Mouse (Mus musculus) activated CD4-positive, CD25-positive, alpha-beta regulatory T cell, adult 4 months (primary cell): Measurements from ENCODE around the gene Erich3. TPM values are rescaled to one million over a fixed set of nuclear protein-coding genes. Genes with fewer than 3 reads are reported as not detected.
"Not testable (repeated sequence)": the region's sequence is repeated elsewhere in the genome, so short reads cannot be mapped to it uniquely, and the experiment has no call there.

ENCODE experiments used
- ATAC-seq: one replicate; pipeline ENCODE4 v1.8.0; 2017
- polyA plus RNA-seq, 2 experiments: library from polyadenylated mRNA; unstranded; fragments of 100-300 nt; shearing (Covaris generic); gene quantifications; one replicate each; pipeline ENCODE4 v1.2.1; 2017

Gene Erich3
- polyA plus RNA-seq = not detected

DNA sequence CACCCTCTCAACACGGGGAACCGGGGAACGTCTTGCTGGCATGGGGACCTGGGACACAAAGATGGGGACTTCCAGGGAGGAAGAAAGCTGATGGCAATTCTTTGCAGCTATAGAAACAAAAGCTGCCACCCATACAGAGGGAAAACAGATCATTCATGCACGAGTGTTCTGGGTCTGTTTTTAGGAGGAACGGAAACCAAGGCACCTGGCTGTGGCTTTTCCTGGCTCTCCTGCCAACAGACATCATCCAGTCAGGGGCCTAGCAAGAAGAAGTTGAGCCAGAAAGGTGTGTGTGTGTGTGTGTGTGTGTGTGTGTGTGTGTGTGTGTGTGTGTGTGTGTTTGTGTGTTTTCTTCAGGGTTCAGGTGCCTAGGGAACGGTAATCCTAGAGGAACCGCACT, at the start of gene Erich3:
TSS of gene Erich3 (plus strand) at position 315 of the 400 bp plus-strand sequence.
- no peak for ATAC-seq

DNA sequence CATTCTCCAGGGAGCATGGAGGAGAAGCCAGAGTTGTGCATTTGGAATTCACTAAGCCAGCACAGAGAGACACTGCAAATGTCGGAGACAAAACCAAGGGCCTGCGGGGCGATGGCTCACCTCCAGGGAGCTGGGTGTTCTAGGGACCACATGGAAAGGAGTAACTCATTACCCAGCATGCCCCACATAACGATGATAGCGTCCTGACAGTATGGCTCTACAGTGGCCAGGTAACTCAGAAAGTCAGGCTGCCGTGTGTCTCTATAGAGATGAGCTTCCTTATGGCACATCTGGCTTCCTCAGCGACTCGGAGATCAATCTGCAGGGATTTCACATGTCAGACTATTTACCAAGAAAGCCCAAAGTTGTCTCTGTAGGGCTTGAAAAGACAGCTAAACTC, 48.9 kb upstream of the Erich3 start:
- no peak for ATAC-seq

DNA sequence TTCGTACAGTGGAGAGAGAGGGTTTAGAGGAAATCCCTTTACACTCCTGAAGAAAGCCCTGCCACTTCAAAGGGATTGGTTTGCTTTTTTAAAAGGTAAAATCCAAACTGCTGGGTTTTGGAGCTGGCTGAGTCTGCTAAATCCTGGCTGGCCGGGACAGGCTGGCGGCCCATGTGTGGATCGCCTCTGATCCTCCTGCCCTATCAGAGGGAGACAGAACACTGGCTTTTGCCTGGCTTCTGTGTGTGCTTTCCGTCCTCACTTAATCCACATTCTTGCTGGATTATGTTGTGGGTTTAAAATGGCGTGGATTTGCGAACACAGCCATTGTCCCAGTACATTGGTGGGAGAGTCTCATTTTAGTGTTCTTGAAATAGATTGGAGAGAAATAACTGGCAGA, 48.4 kb upstream of the Erich3 start:
- no peak for ATAC-seq

DNA sequence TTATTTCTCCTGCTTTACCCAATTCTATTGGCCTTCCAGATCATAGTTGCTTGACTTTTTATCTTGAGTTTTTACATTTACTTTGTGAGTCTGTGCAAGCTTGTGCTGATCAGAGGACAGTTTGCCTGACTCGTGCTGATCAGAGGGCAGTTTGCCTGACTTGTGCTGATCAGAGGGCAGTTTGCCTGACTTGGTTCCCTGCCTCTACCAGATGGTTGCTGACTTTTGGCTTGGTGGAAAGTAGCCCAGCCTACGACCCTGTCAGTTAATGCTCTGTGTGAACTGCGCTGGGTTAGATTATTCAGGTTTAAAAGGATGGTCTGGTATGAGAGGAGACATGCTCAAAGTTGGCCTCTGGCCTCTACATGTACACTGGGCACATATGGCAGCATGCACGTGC, 47.6 kb upstream of the Erich3 start:
- ATAC-seq = no peak

DNA sequence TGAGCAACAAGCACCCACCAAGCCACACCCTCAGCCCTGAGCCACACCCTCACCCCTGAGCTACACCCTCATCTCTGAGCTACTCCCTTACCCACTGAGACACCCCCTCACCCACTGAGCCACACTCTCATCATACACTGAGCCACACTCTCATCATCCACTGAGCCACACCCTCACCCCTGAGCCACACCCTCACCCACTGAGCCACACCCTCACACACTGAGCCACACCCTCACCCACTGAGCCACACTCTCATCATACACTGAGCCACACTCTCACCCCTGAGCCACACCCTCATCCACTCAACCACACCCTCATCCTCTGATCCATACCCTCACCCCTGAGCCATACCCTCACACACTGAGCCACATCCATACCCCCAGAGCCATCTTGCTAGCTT, 35.4 kb upstream of the Erich3 start:
- ATAC-seq = no peak

DNA sequence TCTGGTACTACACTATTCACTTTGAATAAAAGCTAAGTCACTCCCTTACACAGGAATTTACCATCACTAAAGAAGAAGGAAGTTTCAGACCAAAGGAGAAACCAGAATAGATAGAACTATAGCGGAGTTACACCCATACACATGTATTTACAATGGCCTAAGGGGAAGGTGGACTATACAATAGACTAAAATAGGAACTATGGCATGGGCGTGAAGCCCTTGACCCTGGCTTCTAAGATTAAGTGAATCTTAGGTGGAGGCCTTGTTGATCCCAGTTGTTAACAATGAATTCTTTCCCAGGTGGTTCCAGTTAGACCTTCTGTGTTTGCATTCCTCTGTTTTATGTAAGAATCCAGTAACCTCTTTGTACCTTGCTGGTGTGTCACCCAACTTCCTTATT, 32.4 kb upstream of the Erich3 start:
- ATAC-seq = not testable (repeated sequence)

DNA sequence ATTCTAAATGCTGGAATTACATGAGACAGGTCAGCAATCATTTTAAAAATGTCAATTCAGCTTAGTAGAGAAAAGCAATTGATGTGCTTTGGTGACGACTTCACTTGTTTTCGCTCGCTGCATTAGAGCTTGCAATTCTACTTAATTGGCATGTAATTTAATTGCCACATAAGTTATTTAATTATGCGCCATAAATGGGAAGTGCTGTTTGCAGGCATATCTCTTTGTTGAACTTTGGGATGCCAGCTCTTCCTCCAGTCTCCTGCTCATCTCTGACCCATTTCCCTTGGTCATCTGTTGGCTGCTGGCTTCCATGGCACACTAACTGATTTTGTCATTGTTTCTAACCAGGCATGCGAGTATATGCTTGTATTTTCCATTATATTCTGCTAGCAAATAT, 30.6 kb upstream of the Erich3 start:
- no peak for ATAC-seq

DNA sequence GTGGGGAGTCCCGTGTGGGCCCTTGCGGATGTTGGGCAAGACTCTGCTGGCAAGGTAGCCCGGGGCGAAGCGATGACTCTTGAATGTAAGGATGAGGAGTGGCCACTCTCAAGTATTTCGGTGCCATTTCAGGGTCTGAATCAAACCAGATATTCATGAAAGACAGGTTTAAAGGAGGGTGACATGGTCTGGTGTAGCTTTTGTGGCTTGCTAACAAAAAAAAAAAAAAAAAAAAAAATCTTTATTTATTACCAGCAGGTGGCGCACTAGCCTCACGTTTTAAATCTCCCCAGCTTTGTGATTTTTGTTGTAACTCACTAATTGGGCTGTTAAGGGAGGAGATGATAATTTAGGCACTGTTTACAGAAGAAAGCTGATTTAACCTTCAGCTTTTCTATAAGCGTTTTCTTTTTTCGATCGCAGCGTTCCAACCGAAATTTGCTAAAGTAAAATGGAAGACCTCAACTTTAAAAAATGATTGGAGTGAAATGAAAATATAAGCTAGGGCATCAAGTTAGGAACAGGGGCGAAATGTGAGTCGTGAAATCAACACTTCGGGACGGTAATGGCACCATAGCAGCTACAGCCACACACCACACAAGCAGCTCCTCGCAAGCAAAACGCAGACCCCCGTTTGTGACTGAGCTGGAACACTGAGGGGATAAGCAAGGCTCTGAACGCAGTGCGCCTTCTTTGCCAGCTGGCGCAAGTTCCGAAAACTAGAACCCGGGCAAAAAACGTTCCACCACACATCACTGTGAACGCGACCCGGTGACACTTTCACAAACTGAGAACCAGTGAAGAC, 16.8 kb upstream of the Erich3 start:
- ATAC-seq = no peak

DNA sequence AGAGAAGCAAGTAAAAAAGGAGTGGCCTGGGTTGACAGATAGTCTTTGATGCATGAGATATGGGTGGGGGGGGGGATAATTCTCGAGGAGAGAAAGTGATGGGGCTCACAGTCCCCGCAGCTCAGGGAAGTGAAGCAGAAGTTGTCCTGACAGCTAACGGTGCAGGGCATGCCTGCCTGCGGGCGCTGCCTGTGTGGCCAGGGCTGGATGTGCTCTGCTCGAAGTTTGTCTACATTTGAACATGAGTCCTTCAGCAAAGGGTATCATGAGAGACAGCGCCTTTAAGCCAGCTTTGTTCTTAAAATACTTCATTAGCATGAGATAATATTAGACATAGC, 16.2 kb upstream of the Erich3 start:
- no peak for ATAC-seq

DNA sequence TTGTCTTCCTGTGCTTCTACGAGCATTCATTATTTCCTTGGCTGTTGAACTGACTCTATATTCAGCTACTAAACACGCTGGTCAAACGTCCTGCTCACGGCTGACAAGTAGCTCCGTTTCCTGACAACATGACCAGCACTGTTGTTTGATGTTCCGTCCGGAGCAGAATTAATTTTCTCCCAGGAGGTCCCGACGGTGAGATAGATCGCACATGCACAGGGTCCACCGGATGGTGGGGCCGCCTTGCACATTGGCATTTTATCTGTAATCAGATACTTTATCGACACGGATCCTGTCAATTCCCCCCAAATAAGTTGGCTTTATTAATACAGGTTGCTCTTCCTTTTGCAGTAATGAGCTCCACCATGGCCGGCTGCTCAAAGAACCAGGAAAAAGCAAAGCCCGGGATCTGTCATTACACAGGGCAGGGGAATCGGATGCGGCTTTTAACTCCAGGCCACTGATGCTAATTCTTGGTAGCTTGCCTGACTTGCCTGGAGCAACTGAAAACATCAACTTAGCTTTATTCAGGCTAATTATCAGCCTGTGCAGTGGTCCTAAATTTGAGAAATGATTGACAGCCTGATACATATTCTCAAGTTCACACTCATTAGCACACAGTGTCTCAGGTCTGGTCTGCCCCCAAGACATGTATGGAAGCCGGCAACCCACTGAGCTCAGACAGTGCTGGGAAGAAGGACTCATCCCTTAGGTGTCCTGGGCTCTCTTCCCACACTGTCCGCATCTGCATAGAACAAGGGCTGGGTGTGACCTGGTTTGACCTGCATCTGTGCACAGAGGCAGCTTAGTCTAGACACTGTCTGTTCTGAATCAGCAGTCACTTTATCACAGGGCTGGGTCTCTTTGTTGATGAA, 14.0 kb upstream of the Erich3 start:
- ATAC-seq = no peak

DNA sequence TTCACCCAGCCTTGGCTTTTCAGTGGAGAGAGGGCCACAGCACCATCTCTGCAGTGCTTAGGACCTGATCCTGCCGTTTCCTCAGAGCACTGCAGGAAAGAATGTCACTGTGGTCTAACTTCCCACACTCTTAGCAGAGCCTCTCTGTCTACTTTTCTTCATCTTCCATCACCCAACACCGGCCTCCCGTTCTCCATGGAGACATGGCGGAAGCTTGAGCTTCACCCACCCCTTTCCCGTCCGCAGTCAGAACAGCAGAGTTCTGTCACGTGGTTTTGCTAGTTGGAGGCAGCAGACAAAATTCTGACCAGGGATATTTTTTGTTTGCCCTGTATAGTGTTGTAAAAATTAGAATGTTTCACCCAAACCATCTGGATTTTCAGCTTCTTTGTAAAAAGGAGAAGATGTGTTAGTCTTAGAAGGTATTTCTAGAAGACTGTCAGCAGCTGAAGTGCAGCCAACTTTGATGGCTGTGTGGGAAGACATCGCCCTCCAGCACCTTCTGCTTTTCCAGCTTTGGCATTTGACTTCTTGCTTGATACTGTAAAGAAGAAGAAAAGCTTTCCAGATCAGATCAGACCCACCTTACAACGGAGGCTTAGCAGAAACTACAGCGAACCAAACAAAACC, 12.4 kb upstream of the Erich3 start:
- no peak for ATAC-seq

DNA sequence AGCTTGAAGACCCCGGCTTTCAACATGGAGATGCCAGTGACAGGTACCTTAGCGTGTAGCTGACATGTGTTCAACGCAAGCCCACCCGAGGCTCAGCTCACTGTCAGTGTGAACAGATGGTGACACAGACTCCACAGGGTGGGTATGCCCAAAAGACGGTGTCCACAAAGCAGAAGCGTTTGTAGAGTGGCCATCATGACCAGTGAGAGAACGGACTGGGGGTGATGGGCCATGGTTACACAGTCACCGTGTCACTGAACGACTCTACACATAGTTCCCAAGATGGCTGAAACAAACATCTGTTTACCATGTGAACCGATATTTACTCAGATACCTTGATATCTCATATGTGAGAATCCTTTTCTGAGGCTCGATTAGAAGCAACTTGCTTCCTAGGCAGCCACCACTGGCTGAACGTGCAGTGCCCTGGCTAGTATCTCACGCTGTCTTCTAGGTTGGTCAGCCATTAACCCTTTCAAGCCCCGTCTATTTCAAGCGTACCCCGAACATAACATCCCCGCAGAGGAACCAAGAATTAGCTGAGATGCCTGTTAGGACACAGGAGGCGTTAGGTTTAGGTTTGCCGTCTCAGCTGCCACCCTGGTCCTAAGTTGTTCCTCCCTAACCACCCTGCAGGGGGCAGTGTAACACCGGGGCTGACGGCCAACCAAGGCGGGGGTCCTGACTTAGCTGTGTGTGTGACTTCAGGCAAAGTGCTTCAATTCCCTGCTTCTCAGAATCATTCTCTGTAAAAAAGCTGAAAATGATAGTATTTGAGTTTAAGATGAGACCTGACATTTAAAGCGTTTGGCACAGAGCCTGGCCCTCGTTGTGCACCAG, 10.9 kb upstream of the Erich3 start:
- no peak for ATAC-seq

DNA sequence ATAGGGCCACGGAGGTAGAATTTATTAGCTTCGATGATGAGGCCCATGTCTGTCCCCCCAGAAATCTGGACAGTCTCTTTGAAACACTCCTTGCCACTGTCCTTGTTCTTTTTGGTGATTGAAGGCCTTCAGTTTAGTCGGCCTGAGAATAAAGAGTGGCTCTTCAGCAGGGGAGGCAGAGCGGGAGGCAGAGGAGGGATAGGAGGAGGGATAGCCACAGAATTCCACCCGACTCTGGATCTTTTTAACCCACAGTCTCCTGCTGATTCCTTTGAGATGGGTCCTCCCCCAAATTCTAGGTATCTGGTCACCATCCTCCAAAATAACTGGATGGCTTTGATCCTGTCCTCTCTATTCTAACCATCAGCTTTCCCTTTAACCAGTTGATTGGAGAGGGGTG, 10.2 kb upstream of the Erich3 start:
- no peak for ATAC-seq

DNA sequence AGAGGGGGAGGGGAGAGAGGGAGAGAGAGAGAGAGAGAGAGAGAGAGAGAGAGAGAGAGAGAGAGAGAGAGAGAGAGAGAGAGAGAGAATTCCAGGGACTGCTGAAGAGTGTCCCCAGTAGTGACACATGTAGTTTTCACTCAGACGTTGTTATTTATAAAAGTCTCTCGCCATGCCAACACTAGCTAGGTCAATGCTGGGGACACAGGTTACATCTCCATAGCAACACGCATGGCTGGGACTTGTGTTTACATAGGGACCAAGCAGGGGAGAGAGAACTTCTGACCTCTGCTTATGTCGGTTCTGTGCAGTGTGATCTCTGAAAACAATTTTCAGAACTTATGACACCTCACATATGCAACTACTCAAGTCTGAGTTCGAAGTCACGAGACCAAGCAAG, 9.4 kb upstream of the Erich3 start:
- no peak for ATAC-seq

DNA sequence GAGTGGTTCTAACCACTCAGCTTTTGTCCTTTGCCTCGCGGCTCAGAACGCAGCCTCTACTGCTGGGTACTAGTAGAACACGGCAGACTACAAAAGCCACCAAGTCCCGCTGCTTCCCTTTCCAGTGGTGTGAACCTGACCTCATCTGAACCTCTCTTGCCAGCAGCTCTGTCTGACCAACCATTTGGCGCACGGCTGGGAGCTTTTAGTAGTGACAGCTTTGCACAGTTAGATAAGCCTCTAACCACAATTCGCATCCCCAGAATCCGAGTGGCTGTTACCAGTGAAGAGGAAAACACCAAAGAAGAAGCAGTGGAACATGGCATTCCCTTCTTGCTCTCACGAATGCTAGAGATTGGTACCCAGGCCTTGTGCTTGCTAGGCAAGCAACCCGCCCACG, 8.8 kb upstream of the Erich3 start:
- ATAC-seq = no peak

DNA sequence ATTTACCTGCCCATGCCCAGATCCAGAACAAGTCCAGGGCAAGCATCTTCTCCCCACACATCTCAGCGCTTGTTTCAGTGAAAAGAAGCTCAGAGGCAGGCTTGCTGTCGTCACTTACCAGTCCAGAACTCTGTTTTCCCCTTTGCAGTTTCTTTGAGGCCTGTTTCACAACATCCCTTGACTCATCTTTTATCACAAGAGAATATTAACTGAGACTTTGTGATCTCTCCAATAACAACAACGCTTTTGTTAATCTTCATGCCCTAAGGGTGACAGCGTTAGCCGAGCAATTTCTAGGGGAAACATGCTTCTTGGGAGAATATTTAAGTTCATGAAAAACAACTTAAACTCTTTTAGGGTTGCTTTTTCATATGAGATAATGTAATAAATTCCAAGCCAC, 7.9 kb upstream of the Erich3 start:
- no peak for ATAC-seq

DNA sequence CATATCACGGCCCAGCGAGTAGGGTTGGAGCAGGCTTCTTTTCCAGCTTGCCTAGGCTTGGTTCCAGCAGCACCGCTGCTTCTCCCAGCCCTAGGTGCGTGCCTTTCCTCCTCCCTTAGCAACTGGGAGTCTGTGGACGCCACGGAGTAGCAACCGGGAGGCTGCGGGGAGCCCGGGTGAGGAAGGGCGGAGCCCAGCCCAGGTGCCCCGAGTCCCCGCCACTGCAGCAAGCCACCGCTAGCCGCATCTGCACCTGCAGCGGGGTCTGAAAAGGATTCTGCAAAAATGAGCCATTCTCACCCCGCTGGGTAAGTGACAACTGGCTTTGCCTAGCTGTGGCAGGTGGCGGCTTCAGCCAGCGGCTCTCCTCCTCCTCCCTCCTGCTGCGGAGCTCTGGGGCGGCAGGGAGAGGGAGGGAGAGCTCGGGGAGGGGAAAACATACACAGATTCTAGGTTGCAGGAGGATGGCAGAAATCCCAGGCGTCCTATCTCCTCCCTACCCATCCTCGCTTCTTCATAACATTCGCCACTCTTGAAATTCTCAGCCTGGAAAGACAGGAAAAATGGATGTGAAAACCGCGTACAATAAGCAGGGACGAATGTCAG, 420 bp downstream of the Erich3 start:
- ATAC-seq = no peak

DNA sequence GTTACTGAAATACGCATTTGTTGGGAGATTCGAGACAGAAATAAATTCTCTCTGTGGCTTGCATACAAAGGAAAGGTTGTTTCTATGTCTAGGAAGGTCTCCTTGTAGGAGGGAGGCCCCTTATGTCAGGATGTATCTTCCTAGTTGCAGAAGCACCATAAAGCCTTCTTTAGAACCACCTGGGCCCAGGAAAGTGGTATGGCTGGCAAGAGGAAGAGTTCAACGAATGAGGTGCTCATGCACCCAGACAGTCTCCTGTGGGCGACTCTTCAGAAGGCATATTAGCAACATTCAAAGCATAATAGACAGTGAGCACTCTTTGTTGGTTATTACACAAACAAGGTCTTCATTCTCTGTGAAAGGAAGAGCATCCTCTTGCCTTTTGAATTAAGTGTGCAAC, 977 bp downstream of the Erich3 start:
- ATAC-seq = no peak

DNA sequence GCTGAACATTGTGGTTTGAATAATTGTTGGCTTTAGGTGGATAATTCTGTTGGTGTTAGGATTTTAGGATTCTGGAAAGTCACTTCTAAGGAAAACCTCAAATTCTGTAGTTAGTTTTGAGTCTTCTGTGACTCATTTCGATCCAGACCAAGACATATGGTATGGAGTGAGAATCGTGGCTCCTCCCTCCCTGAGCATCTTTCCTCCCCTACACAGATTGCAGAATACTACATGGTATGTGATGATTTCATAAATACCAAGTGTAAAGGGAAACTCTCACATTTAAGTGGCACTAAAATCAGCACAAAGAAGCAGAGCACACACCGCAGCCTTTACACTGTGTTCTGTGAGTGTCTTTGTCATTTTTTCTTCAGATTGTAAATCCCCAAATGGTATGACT, 4.8 kb downstream of the Erich3 start:
- no peak for ATAC-seq

DNA sequence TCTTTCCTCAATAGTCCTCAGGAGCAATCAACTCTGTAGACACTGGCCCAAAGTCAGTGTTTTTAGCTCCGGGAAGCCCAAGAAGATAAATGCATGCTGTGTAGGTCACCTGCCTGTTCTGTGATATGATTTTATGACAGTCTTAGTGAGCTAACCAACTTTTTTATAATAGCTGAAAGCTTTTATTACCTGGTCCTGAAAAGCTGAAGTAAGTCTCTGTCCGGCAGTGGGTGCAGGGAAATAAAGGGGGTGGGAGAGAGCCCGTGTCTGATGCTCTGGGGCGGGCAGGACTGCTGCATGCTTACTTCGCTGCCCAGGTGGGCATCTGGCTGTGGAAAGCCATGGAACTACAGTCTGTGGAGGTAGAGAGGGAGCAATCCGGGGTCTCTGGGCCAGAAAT, 6.9 kb downstream of the Erich3 start:
- ATAC-seq = no peak

DNA sequence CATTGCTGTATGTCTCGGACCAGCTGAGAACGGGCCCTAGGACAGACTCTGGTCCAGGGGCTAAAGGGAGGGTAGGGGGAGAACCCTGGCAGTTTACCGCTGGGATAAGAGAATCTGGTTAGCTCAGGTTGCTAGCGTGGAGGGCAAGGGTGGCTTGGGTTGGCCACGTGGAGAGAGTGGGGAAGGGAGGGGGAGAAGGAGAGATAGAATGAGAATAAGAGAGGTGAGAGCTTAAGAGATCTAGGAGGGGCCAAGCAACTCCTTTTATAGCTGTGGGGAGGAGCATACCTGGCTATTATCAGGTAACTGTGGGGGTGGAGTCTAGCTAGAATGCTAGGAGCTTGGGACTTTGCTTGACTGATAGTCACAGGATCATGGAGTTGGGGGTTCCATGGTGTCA, 7.4 kb downstream of the Erich3 start:
- ATAC-seq = no peak

DNA sequence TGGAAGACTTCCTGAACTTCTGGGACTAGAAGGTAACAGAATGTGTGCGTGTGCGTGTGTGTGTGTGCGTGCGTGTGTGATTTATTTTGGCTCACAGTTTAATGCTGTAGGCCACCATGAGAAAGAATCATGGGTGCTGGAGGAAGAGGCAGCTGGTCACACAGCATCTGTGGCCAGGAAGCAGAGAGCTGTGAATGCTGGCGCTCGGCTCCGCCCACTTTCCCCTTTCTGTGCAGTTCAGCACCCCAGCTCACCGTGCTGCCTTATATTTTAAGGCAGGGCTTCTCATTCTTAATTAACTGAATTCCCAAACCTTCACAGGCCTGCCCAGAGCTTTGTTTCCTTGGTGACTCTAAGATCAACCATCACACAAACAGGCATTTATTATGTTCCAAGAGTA, 9.7 kb downstream of the Erich3 start:
- ATAC-seq = no peak
